Mouse (Mus musculus) v-Abl transformed pro-B cells (cell line): Measurements from ENCODE around the gene Gm10203.

Source experiments
- in situ Hi-C, 2 experiments: fragments of 400-800 bp; cut with MboI; formaldehyde crosslinking; loops; one replicate each; pipeline ENCODE4 v1.15.1; 2025; ENCODE audit not compliant: unreplicated experiment in 2 of 2

Gene Gm10203

GRCm38 (mm10) chr6:149129870-149130269 lies at the start of gene Gm10203:
Gene Gm10203 (plus strand): TSS chr6:149130170.
- in situ Hi-C loops: loop anchor here (5.0 to 10.0 kb wide), 2 partner anchors 247 to 425 kb away; no protein-coding TSS in a partner anchor

- in situ Hi-C loops: loop anchor here in 1 of 2 experiments (25.0 kb wide), 1 partner anchor 2005 kb away; the partner anchor contains the start of genes Klhl42 and Mansc4
Observed at GRCm38 (mm10) chr6:149092406-149092805, 37.6 kb upstream of the Gm10203 start.

GRCm38 (mm10) chr6:149093465-149093864 lies 36.5 kb upstream of the Gm10203 start:
- in situ Hi-C loops: loop anchor here in 1 of 2 experiments (25.0 kb wide), 1 partner anchor 2006 kb away; the partner anchor contains the start of genes Klhl42 and Mansc4

- in situ Hi-C loops: loop anchor here in 1 of 2 experiments (25.0 kb wide), 1 partner anchor 2007 kb away; the partner anchor contains the start of genes Klhl42 and Mansc4
Observed at GRCm38 (mm10) chr6:149094555-149094954, 35.4 kb upstream of the Gm10203 start.

GRCm38 (mm10) chr6:149095389-149095788 lies 34.6 kb upstream of the Gm10203 start:
- in situ Hi-C loops: loop anchor here in 1 of 2 experiments (25.0 kb wide), 1 partner anchor 2008 kb away; the partner anchor contains the start of genes Klhl42 and Mansc4

- in situ Hi-C loops: loop anchor here in 1 of 2 experiments (25.0 kb wide), 1 partner anchor 2009 kb away; the partner anchor contains the start of genes Klhl42 and Mansc4
Observed at GRCm38 (mm10) chr6:149096233-149096632, 33.7 kb upstream of the Gm10203 start.

- in situ Hi-C loops: loop anchor here in 1 of 2 experiments (25.0 kb wide), 1 partner anchor 2010 kb away; the partner anchor contains the start of genes Klhl42 and Mansc4
Observed at GRCm38 (mm10) chr6:149097276-149097675, 32.7 kb upstream of the Gm10203 start.

- in situ Hi-C loops: loop anchor here in 1 of 2 experiments (25.0 kb wide), 1 partner anchor 2012 kb away; the partner anchor contains the start of genes Klhl42 and Mansc4
Observed at GRCm38 (mm10) chr6:149098993-149099392, 31.0 kb upstream of the Gm10203 start.

GRCm38 (mm10) chr6:149100174-149101075 lies 29.5 kb upstream of the Gm10203 start:
- in situ Hi-C loops: loop anchor here (25.0 kb wide), 2 partner anchors 388 to 563 kb away; no protein-coding TSS in a partner anchor

GRCm38 (mm10) chr6:149101076-149101942 lies 28.7 kb upstream of the Gm10203 start, which contains the start of gene Dennd5b:
Gene Dennd5b (minus strand): TSS chr6:149101680.
- in situ Hi-C loops: loop anchor here (25.0 kb wide), 2 partner anchors 389 to 564 kb away; no protein-coding TSS in a partner anchor

GRCm38 (mm10) chr6:149101943-149102243 lies 28.1 kb upstream of the Gm10203 start:
- in situ Hi-C loops: loop anchor here (25.0 kb wide), 2 partner anchors 390 to 565 kb away; no protein-coding TSS in a partner anchor

GRCm38 (mm10) chr6:149103451-149103850 lies 26.5 kb upstream of the Gm10203 start:
- in situ Hi-C loops: loop anchor here (25.0 kb wide), 2 partner anchors 391 to 566 kb away; no protein-coding TSS in a partner anchor

GRCm38 (mm10) chr6:149107615-149108014 lies 22.4 kb upstream of the Gm10203 start:
- in situ Hi-C loops: loop anchor here (25.0 kb wide), 2 partner anchors 395 to 570 kb away; no protein-coding TSS in a partner anchor

- in situ Hi-C loops: loop anchor here (25.0 kb wide), 2 partner anchors 397 to 572 kb away; no protein-coding TSS in a partner anchor
Observed at GRCm38 (mm10) chr6:149108909-149109308, 21.1 kb upstream of the Gm10203 start.

GRCm38 (mm10) chr6:149116992-149117391 lies 13.0 kb upstream of the Gm10203 start:
- in situ Hi-C loops: loop anchor here (5.0 to 25.0 kb wide), 7 partner anchors 60 to 580 kb away; no protein-coding TSS in a partner anchor

- in situ Hi-C loops: loop anchor here (5.0 to 25.0 kb wide), 7 partner anchors 62 to 582 kb away; no protein-coding TSS in a partner anchor
Observed at GRCm38 (mm10) chr6:149118935-149119334, 11.0 kb upstream of the Gm10203 start.

GRCm38 (mm10) chr6:149119853-149120252 lies 10.1 kb upstream of the Gm10203 start:
- in situ Hi-C loops: loop anchor here (5.0 to 25.0 kb wide), 8 partner anchors 63 to 583 kb away; no protein-coding TSS in a partner anchor

- in situ Hi-C loops: loop anchor here (10.0 to 25.0 kb wide), 3 partner anchors 411 to 586 kb away; no protein-coding TSS in a partner anchor
Observed at GRCm38 (mm10) chr6:149123042-149123441, 6.9 kb upstream of the Gm10203 start.

GRCm38 (mm10) chr6:149126675-149127074 lies 3.3 kb upstream of the Gm10203 start:
- in situ Hi-C loops: loop anchor here in 1 of 2 experiments (5.0 to 10.0 kb wide), 2 partner anchors 251 to 422 kb away; no protein-coding TSS in a partner anchor
